Mouse (Mus musculus) left cerebral cortex, postnatal 36 days (tissue): ENCODE measurements around the gene Zfhx2. TPM values are rescaled to one million over a fixed set of nuclear protein-coding genes. Genes with fewer than 3 reads are reported as not detected.
A peak's percentile ranks its signal among the peaks of the same experiment; 100 is the strongest.

Experiments
- DNase-seq, 2 experiments: peaks; one replicate each; pipeline ENCODE4 v3.0.0; 2021 to 2022; ENCODE audit warnings: low spot score in 2 of 2, mixed read lengths in 1 of 2
- intact Hi-C: fragments of 180-260 bp; cut with DNase I; formaldehyde crosslinking; loops from one replicate; pipeline ENCODE4 v1.15.1; 2025
- total RNA-seq, 2 experiments: library from RNA; stranded (reverse); gene quantifications; 2 replicates each; pipeline ENCODE4 v1.2.3; 2021

Zfhx2 gene
- total RNA-seq, 2 experiments from 2014 or later: 31.0 to 52.3 TPM

DNA sequence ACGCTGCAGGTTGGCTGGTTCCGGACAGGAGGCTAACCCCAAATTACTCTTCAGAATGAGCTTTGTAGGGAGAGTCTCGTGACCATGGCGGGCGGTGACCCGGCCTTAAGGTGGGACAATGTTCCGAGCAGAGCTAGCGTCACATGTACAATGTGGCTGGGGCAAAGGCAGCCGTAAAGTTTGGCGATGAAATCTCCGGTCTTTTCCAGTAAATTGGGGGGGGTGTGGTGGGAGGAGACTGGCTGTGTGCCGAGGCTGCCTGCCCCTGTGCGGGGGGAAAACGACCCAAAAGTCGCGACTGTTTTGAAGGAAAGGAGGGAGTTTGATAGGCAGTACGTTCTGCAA is 76.4 kb downstream of the Zfhx2 start:
- DNase-seq: no peak

DNA sequence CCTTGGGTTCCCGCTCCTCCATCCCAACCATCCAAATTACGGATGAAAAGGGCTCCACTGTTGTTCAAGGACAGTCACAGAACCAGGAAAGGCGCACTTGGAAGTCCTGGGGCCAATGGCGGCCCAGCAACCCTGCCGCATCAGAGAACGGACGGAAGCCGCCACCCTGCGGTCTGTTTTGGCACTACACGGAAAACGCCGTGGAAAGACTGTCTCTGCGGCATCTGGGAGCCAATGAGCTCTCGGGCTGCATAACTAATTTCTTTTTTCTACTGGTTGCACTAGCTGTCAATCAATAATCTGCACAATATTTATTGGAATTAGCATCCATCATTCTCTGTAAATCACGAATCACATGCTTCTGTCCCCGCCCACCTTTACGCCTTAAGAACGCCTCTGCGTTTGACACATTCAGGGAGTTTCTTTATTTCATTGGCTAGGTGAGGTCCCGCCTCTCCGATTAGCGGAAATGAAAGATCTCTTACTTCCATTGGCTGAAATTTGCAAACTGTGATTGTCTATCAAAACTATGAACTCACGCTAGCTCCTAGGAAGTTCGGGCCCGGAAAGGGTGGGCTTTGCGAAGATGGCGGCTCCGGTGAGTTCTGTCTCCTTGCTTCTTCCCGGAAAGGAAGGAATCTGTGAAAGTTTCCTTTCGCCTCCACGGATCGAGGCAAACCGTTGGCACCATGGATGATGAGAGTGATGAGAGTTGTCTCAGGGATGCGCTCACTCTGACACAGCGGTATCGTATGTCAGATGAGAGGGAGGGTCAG is 76.9 kb downstream of the Zfhx2 start, which contains the start of gene Ngdn:
Gene Ngdn (plus strand): TSS at position 464 of the 776 bp plus-strand sequence.
- intact Hi-C loops: loop anchor here (1.0 to 10.0 kb wide), 4 partner anchors 102 to 300 kb away; partner anchors contain the start of genes Cebpe and Slc22a17
- DNase-seq: peak; percentile 98 to 99

More for the DNA sequence above, 76.4 kb downstream of the Zfhx2 start:
- intact Hi-C loops: loop anchor here (1.0 to 10.0 kb wide), 3 partner anchors 102 to 301 kb away; partner anchors contain the start of genes Cebpe and Slc22a17

DNA sequence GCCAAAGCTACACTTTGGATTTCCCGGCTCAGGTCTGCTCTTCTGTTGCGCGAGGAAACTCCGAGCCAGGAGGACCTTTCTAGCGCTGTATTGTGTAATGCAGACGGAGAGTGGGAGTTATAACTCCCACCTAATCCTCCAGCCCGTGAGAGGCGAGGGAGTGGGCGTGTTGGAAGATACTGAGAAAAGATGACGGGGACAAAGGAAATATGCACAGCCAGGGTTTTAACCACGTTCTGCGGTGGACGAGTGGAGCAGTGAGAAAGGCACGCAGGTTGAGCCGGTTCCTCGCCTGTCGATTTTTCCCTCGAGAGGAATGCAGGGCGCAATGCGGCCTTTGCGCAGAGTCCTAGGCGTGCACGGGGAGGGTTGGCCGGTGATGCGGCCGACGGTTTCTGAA is 77.5 kb downstream of the Zfhx2 start:
- DNase-seq: no peak
- intact Hi-C loops: loop anchor here (5.0 to 10.0 kb wide), 2 partner anchors 172 to 300 kb away; partner anchors contain the start of gene Cebpe

GRCm38 (mm10) chr14:55011116-55011515 is 81.0 kb downstream of the Zfhx2 start:
- no peak for DNase-seq
- intact Hi-C loops: loop anchor here (5.0 to 10.0 kb wide), 2 partner anchors 169 to 296 kb away; partner anchors contain the start of gene Cebpe

Other genes with a start within 250 kb of the Zfhx2 start
- 10 to 100 TPM; 15.9 to 22.1 TPM for gene Homez, start 221.4 kb downstream of the Zfhx2 start, total RNA-seq
- gene Ppp1r3e, start 214.8 kb downstream of the Zfhx2 start, total RNA-seq: 10 to 100 TPM; 15.2 to 17.2 TPM
- 100 to 1,000 TPM; 131 to 145 TPM for gene Bcl2l2, start 208.9 kb downstream of the Zfhx2 start, total RNA-seq
- gene Gm20521, start 208.9 kb downstream of the Zfhx2 start, total RNA-seq: not detected
- gene Pabpn1, start 199.8 kb downstream of the Zfhx2 start, total RNA-seq: 100 to 1,000 TPM; 194 to 280 TPM
- gene Slc22a17, start 179.2 kb downstream of the Zfhx2 start, total RNA-seq: 100 to 1,000 TPM; 618 to 651 TPM
- 1 to 10 TPM; 7.1 to 7.3 TPM for gene Efs, start 166.2 kb downstream of the Zfhx2 start, total RNA-seq
- not detected for gene Il25, start 159.6 kb downstream of the Zfhx2 start, total RNA-seq
- gene Cmtm5, start 156.1 kb downstream of the Zfhx2 start, total RNA-seq: 10 to 100 TPM; 56.6 to 59.4 TPM
- 1 to 10 TPM; 4.2 to 5.2 TPM for gene Myh6, start 125.4 kb downstream of the Zfhx2 start, total RNA-seq
- gene Gm17428, start 115.4 kb downstream of the Zfhx2 start, total RNA-seq: not detected
- 10 to 100 TPM; 20.1 to 22.2 TPM for gene Myh7, start 97.7 kb downstream of the Zfhx2 start, total RNA-seq
- 10 to 100 TPM; 23.5 to 30.8 TPM for gene Ngdn, start 76.9 kb downstream of the Zfhx2 start, total RNA-seq
- 10 to 100 TPM; 24.3 to 29.5 TPM for gene Thtpa, start 2.5 kb upstream of the Zfhx2 start, total RNA-seq
- gene Ap1g2, start 14.3 kb upstream of the Zfhx2 start, total RNA-seq: 10 to 100 TPM in 1 of 2 experiments, 1 to 10 TPM in 1; 6.3 to 20.1 TPM
- 100 to 1,000 TPM; 312 to 354 TPM for gene Jph4, start 24.6 kb upstream of the Zfhx2 start, total RNA-seq
- gene Dhrs2, start 129.7 kb upstream of the Zfhx2 start, total RNA-seq: not detected